Mouse (Mus musculus): ENCODE results near the gene Ngly1. TPM values are rescaled to one million over a fixed set of nuclear protein-coding genes. Genes with fewer than 3 reads are reported as not detected.

Gene Ngly1
- polyA plus RNA-seq (2016; fragmentation: Nextera tagmentation; extraction: Ambion mirVana), result 26.9 and 29.2 TPM in 2 replicates

DNA sequence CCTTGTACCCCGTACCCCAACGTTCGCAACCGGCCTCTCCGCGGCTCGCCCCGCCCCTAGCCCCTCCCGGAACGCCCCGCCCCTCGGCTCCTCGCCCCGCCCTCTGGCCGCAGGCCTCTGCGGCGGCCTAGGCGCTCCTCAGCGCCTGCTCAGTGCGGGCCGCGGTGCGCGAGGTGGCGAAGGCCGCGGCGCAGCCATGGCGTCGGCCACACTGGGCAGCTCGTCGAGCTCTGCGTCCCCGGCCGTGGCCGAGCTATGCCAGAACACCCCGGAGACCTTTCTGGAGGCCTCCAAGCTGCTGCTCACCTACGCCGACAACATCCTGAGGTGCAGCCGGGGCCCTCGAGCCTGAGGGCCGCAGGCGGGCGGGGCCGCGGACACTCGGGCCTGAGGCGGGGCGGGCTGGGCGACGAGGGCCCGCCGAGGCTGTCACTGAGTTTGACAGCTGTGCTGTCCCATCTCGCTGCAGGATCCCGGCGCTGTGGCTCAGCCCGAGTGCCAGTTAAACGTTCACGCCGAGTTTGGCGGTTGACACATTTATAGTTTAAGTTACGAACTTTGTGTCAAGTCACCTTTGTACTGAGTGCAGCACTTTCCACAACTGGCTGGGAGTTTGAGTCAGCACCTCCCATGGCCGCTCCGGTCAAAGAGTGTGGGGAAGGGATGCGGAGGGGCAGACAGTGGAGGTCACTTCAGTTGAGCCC, at the start of gene Ngly1, which contains the start of gene Oxsm:
Ngly1 (plus strand) TSS at position 110 of the 704 bp plus-strand sequence.
Oxsm (minus strand) TSS at position 638 of the 704 bp plus-strand sequence.
- WGBS, result under 1% methylated on average over 62 of the region's 65 CpGs
- ATAC-seq (ENCODE audit: low FRiP score), result peak; percentile 99
- peak within 1 kb of the TSS; percentile 73 for H3K4me2 ChIP-seq

DNA sequence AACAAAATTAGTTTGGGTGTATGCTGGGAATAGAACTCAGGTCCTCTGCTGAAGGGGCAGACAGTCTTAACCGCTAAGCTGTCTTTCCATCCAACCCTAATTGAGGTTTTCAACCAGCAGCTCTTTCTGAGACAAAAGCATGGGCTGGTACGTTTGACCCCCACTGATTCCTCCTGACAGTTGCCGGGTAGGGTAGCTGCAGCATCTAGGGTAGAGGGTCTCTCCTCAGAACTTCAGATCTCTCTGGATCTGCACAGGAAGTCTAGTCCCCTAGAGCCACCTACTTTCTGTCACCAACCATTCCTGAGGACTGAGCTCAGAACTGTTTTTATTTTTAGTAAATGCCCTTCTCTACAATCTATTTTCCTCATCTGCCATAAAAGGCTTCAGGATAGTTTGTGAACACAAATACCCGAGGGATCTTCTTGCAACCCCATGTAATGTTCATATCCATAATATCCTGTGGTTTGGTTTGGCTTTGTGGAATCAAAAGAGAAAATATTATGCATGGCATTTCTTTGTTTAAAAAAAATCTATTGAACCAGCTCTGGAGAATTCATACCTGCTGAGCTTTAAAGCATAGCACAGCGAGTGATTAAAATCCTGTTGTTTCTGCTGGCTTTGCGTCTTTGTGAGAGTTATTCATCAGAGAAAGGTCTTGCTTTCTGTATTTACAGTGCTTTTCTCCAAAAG, 48.7 kb upstream of the Ngly1 start:
- Histone ChIP-seq H3K9me3 (no peaks in the 10 kb centered on the region), H3K36me3 (replicated peaks) (no peaks in the 10 kb centered on the region), H3K4me2 (peak overlapping the region; percentile 29), H3K4me3 (replicated peaks) (no peak overlapping the region), H3K9ac (no peak overlapping the region), H3K4me1 (peaks cover 22% of the 10 kb centered on the region), H3K27me3 (0 out of 2 replicates have a peak, but pooled peaks cover 3% of the 10 kb centered on the region), H3K27ac (peak overlapping the region; percentile 91)
- WGBS, result 6% methylated on average over 6 of the region's 6 CpGs
- ATAC-seq (ENCODE audit: low FRiP score), result peak; percentile 24; the same call in 1 of the 2 replicates

More for the DNA sequence above, at the start of gene Ngly1, which contains the start of gene Oxsm:
- Histone ChIP-seq H3K36me3 (replicated peaks) (no peaks in the 10 kb centered on the region), H3K27me3 (no peaks in the 10 kb centered on the region), H3K9me3 (no peaks in the 10 kb centered on the region), H3K27ac (peak within 1 kb of the TSS; percentile 82), H3K4me1 (peaks cover 11% of the 10 kb centered on the region), H3K9ac (peak within 1 kb of the TSS; percentile 81), H3K4me3 (replicated peaks) (peak within 1 kb of the TSS; percentile 73)

- H3K4me2 ChIP-seq, result peak overlapping the region; percentile 29
- peaks cover 22% of the 10 kb centered on the region for H3K4me1 ChIP-seq
- H3K4me3 ChIP-seq (replicated peaks), result no peak overlapping the region
- H3K36me3 ChIP-seq (replicated peaks), result no peaks in the 10 kb centered on the region
- H3K9ac ChIP-seq, result no peak overlapping the region
- WGBS, result 4% methylated on average over 8 of the region's 8 CpGs
- H3K27me3 ChIP-seq, result 0 out of 2 replicates have a peak, but pooled peaks cover 3% of the 10 kb centered on the region
- H3K9me3 ChIP-seq, result no peaks in the 10 kb centered on the region
- H3K27ac ChIP-seq, result peak overlapping the region; percentile 91
- peak; percentile 93 for ATAC-seq (ENCODE audit: low FRiP score)
Measured at GRCm38 (mm10) chr14:16200969-16201638, 48.0 kb upstream of the Ngly1 start.

- no peaks in the 10 kb centered on the region for H3K36me3 ChIP-seq (replicated peaks)
- no peak overlapping the region for H3K4me2 ChIP-seq
- 20% methylated on average over 3 of the region's 3 CpGs for WGBS
- no peak overlapping the region for H3K4me3 ChIP-seq (replicated peaks)
- H3K4me1 ChIP-seq, result peaks cover 22% of the 10 kb centered on the region
- H3K9me3 ChIP-seq, result no peaks in the 10 kb centered on the region
- 0 out of 2 replicates have a peak, but pooled peaks cover 3% of the 10 kb centered on the region for H3K27me3 ChIP-seq
- peak; percentile 21 for ATAC-seq (ENCODE audit: low FRiP score)
- H3K9ac ChIP-seq, result no peak overlapping the region
- peak overlapping the region; percentile 91 for H3K27ac ChIP-seq
Measured at GRCm38 (mm10) chr14:16201673-16202072, 47.4 kb upstream of the Ngly1 start.

DNA sequence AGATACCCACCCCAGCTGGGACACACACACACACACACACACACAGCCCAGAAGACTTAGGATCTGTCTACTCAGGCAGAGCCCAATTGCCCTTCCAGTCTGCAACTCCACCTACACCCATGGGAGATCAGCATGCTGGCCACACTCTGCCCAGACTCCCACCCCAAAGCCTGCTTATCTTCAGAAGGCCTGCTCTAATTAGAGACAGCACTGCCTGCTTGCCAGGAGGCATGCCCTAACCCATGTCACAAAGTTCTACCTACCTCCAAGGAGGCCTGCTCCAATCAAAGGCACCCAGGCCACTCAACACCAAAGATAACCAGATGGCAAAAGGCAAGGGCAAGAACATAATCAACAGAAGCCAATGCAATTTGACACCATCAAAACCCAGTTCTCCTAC, 41.4 kb upstream of the Ngly1 start:
- H3K4me2 ChIP-seq, result no peak overlapping the region
- H3K9ac ChIP-seq, result no peak overlapping the region
- H3K27me3 ChIP-seq, result no peaks in the 10 kb centered on the region
- no peaks in the 10 kb centered on the region for H3K9me3 ChIP-seq
- no peak overlapping the region for H3K4me3 ChIP-seq (replicated peaks)
- H3K27ac ChIP-seq, result no peak overlapping the region
- peaks cover 1% of the 10 kb centered on the region; the same call in 1 of the 2 replicates for H3K4me1 ChIP-seq
- no peak for ATAC-seq (ENCODE audit: low FRiP score)
- no peaks in the 10 kb centered on the region for H3K36me3 ChIP-seq (replicated peaks)

GRCm38 (mm10) chr14:16219015-16219414, 30.1 kb upstream of the Ngly1 start:
- ATAC-seq (ENCODE audit: low FRiP score), result no peak
- Histone ChIP-seq H3K9ac (no peak overlapping the region), H3K4me2 (no peak overlapping the region), H3K4me3 (replicated peaks) (no peak overlapping the region), H3K9me3 (no peaks in the 10 kb centered on the region), H3K27ac (no peak overlapping the region), H3K4me1 (no peaks in the 10 kb centered on the region), H3K27me3 (no peaks in the 10 kb centered on the region), H3K36me3 (replicated peaks) (no peaks in the 10 kb centered on the region)
- 54% methylated on average over 2 of the region's 2 CpGs for WGBS

GRCm38 (mm10) chr14:16229395-16229794, 19.7 kb upstream of the Ngly1 start:
- no peak overlapping the region for H3K4me3 ChIP-seq (replicated peaks)
- no peaks in the 10 kb centered on the region; the same call in 1 of the 2 replicates for H3K9me3 ChIP-seq
- no peak for ATAC-seq (ENCODE audit: low FRiP score)
- no peaks in the 10 kb centered on the region for H3K4me1 ChIP-seq
- no peak overlapping the region for H3K4me2 ChIP-seq
- H3K36me3 ChIP-seq (replicated peaks), result no peaks in the 10 kb centered on the region
- no peaks in the 10 kb centered on the region for H3K27me3 ChIP-seq
- H3K27ac ChIP-seq, result no peak overlapping the region
- WGBS, result 57% methylated on average over 2 of the region's 2 CpGs
- no peak overlapping the region for H3K9ac ChIP-seq

GRCm38 (mm10) chr14:16230581-16230980, 18.5 kb upstream of the Ngly1 start:
- Histone ChIP-seq H3K36me3 (replicated peaks) (no peaks in the 10 kb centered on the region), H3K4me2 (no peak overlapping the region), H3K27me3 (no peaks in the 10 kb centered on the region), H3K27ac (no peak overlapping the region), H3K9me3 (no peaks in the 10 kb centered on the region; the same call in 1 of the 2 replicates), H3K4me1 (no peaks in the 10 kb centered on the region), H3K4me3 (replicated peaks) (no peak overlapping the region), H3K9ac (no peak overlapping the region)
- no peak for ATAC-seq (ENCODE audit: low FRiP score)

- Histone ChIP-seq H3K9ac (no peak overlapping the region), H3K4me2 (no peak overlapping the region), H3K27me3 (no peaks in the 10 kb centered on the region), H3K36me3 (replicated peaks) (no peaks in the 10 kb centered on the region), H3K4me3 (replicated peaks) (no peak overlapping the region), H3K4me1 (no peaks in the 10 kb centered on the region), H3K27ac (no peak overlapping the region), H3K9me3 (peaks cover 5% of the 10 kb centered on the region; the same call in 1 of the 2 replicates)
- no peak for ATAC-seq (ENCODE audit: low FRiP score)
- WGBS, result 30% methylated on average over 1 of the region's 1 CpGs
Measured at GRCm38 (mm10) chr14:16233515-16233914, 15.6 kb upstream of the Ngly1 start.

- 74% methylated on average over 3 of the region's 3 CpGs for WGBS
- ATAC-seq (ENCODE audit: low FRiP score), result no peak
- Histone ChIP-seq H3K4me3 (replicated peaks) (no peak overlapping the region), H3K4me1 (no peaks in the 10 kb centered on the region), H3K27ac (no peak overlapping the region), H3K36me3 (replicated peaks) (no peaks in the 10 kb centered on the region), H3K27me3 (no peaks in the 10 kb centered on the region), H3K9me3 (peaks cover 5% of the 10 kb centered on the region; the same call in 1 of the 2 replicates), H3K9ac (no peak overlapping the region), H3K4me2 (no peak overlapping the region)
Measured at GRCm38 (mm10) chr14:16236466-16236865, 12.6 kb upstream of the Ngly1 start.

- ATAC-seq (ENCODE audit: low FRiP score), result no peak
- Histone ChIP-seq H3K9me3 (0 out of 2 replicates have a peak, but pooled peaks cover 4% of the 10 kb centered on the region), H3K4me1 (peaks cover 9% of the 10 kb centered on the region), H3K36me3 (replicated peaks) (no peaks in the 10 kb centered on the region), H3K9ac (no peak overlapping the region), H3K4me3 (replicated peaks) (peak overlapping the region; percentile 50; the same call in 1 of the 2 replicates), H3K27me3 (no peaks in the 10 kb centered on the region), H3K27ac (no peak overlapping the region), H3K4me2 (peak overlapping the region; percentile 65; the same call in 1 of the 2 replicates)
- WGBS, result 94% methylated on average over 10 of the region's 10 CpGs
Measured at GRCm38 (mm10) chr14:16242193-16242815, 6.8 kb upstream of the Ngly1 start.
